Mouse (Mus musculus): ENCODE measurements around the gene Nfatc2. TPM values are rescaled to one million over a fixed set of nuclear protein-coding genes. Genes with fewer than 3 reads are reported as not detected.

The Nfatc2 gene
- polyA plus RNA-seq, 1 experiment = 13.3 TPM

DNA sequence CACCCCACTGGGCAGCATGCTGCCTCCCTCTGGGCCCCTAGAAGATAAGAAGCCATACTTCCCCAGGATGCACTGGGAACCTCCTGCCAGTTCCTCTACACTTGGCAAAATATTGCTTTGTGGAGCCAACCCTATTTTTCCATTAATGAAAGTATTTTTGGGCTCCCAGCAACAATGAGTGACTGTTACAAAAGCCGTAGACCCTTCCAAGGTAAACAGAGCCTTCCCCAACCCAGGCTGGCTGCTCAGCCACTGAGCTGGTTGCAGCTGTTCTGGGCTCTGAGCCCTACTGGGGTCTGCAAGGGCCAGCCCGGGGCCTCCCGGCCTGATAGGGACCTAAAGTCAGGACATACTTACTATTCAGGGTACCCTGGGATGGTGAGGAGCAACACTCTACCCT lies 9.5 kb upstream of the Nfatc2 start:
- H3K27me3 ChIP-seq (ENCODE audit: control insufficient read depth, insufficient read depth, low read length) = no peaks in the 10 kb centered on the region
- no peak for DNase-seq
- H3K4me1 ChIP-seq (replicated peaks; ENCODE audit: control insufficient read depth, insufficient read depth, low read length) = no peaks in the 10 kb centered on the region
- TF ChIP-seq POLR2A (IDR thresholded peaks at IDR 0.05; ENCODE audit: control insufficient read depth, extremely low read depth, insufficient read depth, low read length, poor library complexity) (no peak), CTCF (IDR thresholded peaks at IDR 0.05; ENCODE audit: borderline replicate concordance, control insufficient read depth, extremely low read depth, insufficient read depth, low read length, poor library complexity) (no peak)
- H3K36me3 ChIP-seq (ENCODE audit: control insufficient read depth, insufficient read depth, low read length) = no peaks in the 10 kb centered on the region
- no peak overlapping the region for H3K27ac ChIP-seq (ENCODE audit: control insufficient read depth, insufficient read depth, low read length)
- WGBS = 93% methylated on average over 3 of the region's 3 CpGs
- no peak overlapping the region for H3K4me3 ChIP-seq (ENCODE audit: control insufficient read depth, insufficient read depth, low read length)

DNA sequence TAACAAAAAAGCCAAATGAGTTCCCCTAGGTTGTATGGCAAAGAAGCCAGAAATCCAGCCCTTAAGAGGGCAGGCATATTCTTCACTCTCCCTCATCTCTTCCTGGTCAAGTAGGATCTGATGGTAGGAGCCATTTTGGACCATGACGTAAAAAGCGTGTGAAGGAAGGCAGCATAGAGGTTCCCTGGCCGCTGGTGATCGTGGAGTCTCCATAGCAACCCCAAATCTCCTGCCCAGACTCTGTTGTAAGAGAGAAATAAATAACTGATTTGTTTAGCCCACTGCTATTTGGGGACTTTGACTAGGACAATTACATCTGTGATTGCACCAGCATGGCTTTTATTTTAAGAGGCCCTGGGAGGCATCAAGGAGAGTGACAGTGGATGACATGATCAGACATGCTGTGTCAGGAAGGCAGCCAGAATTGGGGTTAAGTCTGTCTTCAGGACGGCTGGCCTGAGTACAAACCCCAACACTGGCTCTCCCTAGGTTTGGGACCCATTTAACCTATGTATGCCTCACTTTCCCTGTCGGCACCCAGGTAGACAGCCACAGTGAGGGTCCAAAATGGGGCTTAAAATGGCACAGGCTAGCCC lies 8.3 kb upstream of the Nfatc2 start:
- Histone ChIP-seq H3K4me1 (replicated peaks; ENCODE audit: control insufficient read depth, insufficient read depth, low read length) (peaks cover 1% of the 10 kb centered on the region), H3K27ac (ENCODE audit: control insufficient read depth, insufficient read depth, low read length) (no peak overlapping the region), H3K27me3 (ENCODE audit: control insufficient read depth, insufficient read depth, low read length) (no peaks in the 10 kb centered on the region), H3K36me3 (ENCODE audit: control insufficient read depth, insufficient read depth, low read length) (no peaks in the 10 kb centered on the region), H3K4me3 (ENCODE audit: control insufficient read depth, insufficient read depth, low read length) (no peak overlapping the region)
- TF ChIP-seq CTCF (IDR thresholded peaks at IDR 0.05; ENCODE audit: borderline replicate concordance, control insufficient read depth, extremely low read depth, insufficient read depth, low read length, poor library complexity) (no peak), POLR2A (IDR thresholded peaks at IDR 0.05; ENCODE audit: control insufficient read depth, extremely low read depth, insufficient read depth, low read length, poor library complexity) (no peak)
- WGBS = 89% methylated on average over 6 of the region's 6 CpGs
- no peak for DNase-seq

DNA sequence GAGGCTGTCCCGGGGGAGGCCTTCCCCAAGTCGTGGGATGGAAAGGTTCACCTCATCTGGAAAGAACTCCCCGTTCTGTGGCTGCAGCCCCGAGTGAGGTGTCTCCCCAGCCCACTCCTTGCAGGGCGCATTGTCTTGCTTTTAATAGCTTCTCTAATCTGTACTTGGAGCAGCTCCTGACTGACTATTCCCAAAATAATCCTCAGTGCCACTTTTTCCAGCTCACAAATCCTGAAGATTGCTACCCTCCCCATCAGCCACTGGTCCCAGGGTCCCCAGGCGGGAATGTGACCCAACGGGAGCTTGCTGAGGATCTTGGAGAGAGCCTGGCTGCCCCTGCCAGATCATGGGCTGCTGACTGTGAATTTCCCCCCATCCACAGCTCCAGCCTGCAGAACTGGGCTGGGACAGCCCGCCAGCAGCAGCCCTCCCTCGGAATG lies 6.7 kb upstream of the Nfatc2 start:
- 87% methylated on average over 9 of the region's 9 CpGs for WGBS
- no peak overlapping the region for H3K27ac ChIP-seq (ENCODE audit: control insufficient read depth, insufficient read depth, low read length)
- no peaks in the 10 kb centered on the region for H3K27me3 ChIP-seq (ENCODE audit: control insufficient read depth, insufficient read depth, low read length)
- H3K36me3 ChIP-seq (ENCODE audit: control insufficient read depth, insufficient read depth, low read length) = no peaks in the 10 kb centered on the region
- no peak overlapping the region for H3K4me3 ChIP-seq (ENCODE audit: control insufficient read depth, insufficient read depth, low read length)
- H3K4me1 ChIP-seq (replicated peaks; ENCODE audit: control insufficient read depth, insufficient read depth, low read length) = peaks cover 6% of the 10 kb centered on the region
- TF ChIP-seq CTCF (IDR thresholded peaks at IDR 0.05; ENCODE audit: borderline replicate concordance, control insufficient read depth, extremely low read depth, insufficient read depth, low read length, poor library complexity) (no peak), POLR2A (IDR thresholded peaks at IDR 0.05; ENCODE audit: control insufficient read depth, extremely low read depth, insufficient read depth, low read length, poor library complexity) (no peak)
- no peak for DNase-seq

DNA sequence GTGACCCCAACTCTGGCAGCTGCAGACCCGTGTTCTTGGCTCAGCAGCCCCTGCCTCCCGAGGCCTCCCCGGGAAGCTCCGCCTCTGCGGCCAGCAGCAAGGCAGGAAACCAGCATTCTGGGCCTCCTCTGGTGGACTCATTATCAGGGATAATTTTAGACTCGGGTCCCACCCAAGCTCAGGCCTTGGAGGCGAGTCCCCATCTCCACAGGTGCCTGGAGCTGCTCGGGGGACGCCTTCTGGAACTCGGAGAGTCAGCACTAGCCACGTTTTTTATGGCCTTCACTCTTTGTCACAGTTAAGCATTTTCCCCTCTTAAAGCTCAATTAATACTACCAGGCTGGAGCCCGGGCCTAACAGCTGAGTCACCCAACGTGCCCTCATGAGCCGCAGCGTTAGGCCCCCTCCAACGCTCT lies 3.2 kb upstream of the Nfatc2 start:
- DNase-seq = no peak
- H3K36me3 ChIP-seq (ENCODE audit: control insufficient read depth, insufficient read depth, low read length) = no peaks in the 10 kb centered on the region
- no peak overlapping the region for H3K27ac ChIP-seq (ENCODE audit: control insufficient read depth, insufficient read depth, low read length)
- WGBS = 22% methylated on average over 16 of the region's 16 CpGs
- TF ChIP-seq POLR2A (IDR thresholded peaks at IDR 0.05; ENCODE audit: control insufficient read depth, extremely low read depth, insufficient read depth, low read length, poor library complexity) = no peak
- no peak for TF ChIP-seq CTCF (IDR thresholded peaks at IDR 0.05; ENCODE audit: borderline replicate concordance, control insufficient read depth, extremely low read depth, insufficient read depth, low read length, poor library complexity)
- H3K4me3 ChIP-seq (ENCODE audit: control insufficient read depth, insufficient read depth, low read length) = no peak overlapping the region
- peaks cover 9% of the 10 kb centered on the region; the same call in 1 of the 2 replicates for H3K27me3 ChIP-seq (ENCODE audit: control insufficient read depth, insufficient read depth, low read length)
- H3K4me1 ChIP-seq (replicated peaks; ENCODE audit: control insufficient read depth, insufficient read depth, low read length) = peaks cover 12% of the 10 kb centered on the region

DNA sequence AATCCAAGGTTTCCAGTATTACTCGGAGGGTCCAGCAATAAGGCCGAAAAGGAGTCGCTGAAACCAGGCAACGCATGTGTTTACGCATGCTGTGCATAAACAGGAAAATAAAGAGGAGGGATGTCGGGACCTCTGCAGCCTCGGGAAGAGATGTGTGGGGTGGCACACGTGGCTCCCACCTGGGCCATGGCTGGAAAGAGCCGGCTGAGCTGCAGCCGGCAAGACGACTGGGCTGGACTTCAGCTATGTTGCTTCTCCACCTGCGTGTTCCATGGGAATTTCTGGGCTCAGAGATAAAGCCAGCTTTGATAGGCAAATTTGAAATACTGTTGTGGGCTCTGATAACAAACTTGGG lies 907 bp upstream of the Nfatc2 start:
- peaks cover 9% of the 10 kb centered on the region; the same call in 1 of the 2 replicates for H3K27me3 ChIP-seq (ENCODE audit: control insufficient read depth, insufficient read depth, low read length)
- WGBS = 93% methylated on average over 12 of the region's 12 CpGs
- DNase-seq = no peak
- no peak for TF ChIP-seq CTCF (IDR thresholded peaks at IDR 0.05; ENCODE audit: borderline replicate concordance, control insufficient read depth, extremely low read depth, insufficient read depth, low read length, poor library complexity)
- no peak for TF ChIP-seq POLR2A (IDR thresholded peaks at IDR 0.05; ENCODE audit: control insufficient read depth, extremely low read depth, insufficient read depth, low read length, poor library complexity)
- peaks cover 12% of the 10 kb centered on the region for H3K4me1 ChIP-seq (replicated peaks; ENCODE audit: control insufficient read depth, insufficient read depth, low read length)
- no peak overlapping the region for H3K27ac ChIP-seq (ENCODE audit: control insufficient read depth, insufficient read depth, low read length)
- H3K4me3 ChIP-seq (ENCODE audit: control insufficient read depth, insufficient read depth, low read length) = no peak overlapping the region
- H3K36me3 ChIP-seq (ENCODE audit: control insufficient read depth, insufficient read depth, low read length) = no peaks in the 10 kb centered on the region

DNA sequence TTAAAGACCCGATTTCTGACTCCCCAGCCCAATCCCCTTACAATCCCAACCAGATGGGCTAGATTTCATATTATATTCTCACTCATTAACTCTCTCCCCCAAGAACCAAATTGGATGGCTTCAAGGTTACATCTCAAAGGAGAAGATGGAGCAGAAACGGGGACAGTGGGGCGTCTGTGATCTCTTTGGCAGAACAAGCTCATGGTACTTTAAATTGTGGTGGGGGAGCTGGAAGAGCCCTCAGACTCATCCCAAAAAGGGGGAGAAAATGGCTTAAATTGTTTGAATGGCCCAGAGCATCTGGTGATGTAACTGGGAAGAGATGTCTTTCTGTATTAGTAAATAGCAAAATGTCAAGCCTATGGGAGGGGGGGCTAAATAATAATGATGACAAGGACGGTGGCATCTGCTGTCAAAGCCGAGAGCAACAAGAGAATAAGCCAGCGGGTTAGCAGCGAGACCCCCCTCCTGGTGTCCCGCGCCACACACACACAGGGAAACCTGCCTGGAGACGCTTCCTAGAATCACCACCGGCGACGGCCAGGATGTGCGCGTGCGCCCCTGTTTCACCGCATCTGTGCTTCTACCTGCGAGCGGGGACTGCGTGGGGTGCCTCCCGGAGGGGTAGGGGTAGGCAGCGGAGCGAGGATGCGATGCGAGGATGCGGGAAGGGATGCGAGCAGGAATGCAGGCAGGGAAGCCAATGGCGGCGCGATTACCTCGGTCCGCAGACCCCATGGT lies 537 bp downstream of the Nfatc2 start:
- Histone ChIP-seq H3K4me3 (ENCODE audit: control insufficient read depth, insufficient read depth, low read length) (no peak overlapping the region; the same call in 1 of the 2 replicates), H3K27me3 (ENCODE audit: control insufficient read depth, insufficient read depth, low read length) (peaks cover 9% of the 10 kb centered on the region; the same call in 1 of the 2 replicates), H3K4me1 (replicated peaks; ENCODE audit: control insufficient read depth, insufficient read depth, low read length) (peaks cover 19% of the 10 kb centered on the region), H3K36me3 (ENCODE audit: control insufficient read depth, insufficient read depth, low read length) (no peaks in the 10 kb centered on the region), H3K27ac (ENCODE audit: control insufficient read depth, insufficient read depth, low read length) (no peak overlapping the region)
- 6% methylated on average over 32 of the region's 32 CpGs for WGBS
- no peak for DNase-seq
- no peak for TF ChIP-seq POLR2A (IDR thresholded peaks at IDR 0.05; ENCODE audit: control insufficient read depth, extremely low read depth, insufficient read depth, low read length, poor library complexity)
- no peak for TF ChIP-seq CTCF (IDR thresholded peaks at IDR 0.05; ENCODE audit: borderline replicate concordance, control insufficient read depth, extremely low read depth, insufficient read depth, low read length, poor library complexity)
